Mouse (Mus musculus) myocyte (in vitro differentiated cells): ENCODE measurements around the gene Inha.

ENCODE experiments used
- MYOG ChIP-seq, 3 experiments: IDR thresholded peaks; one replicate each; pipeline ENCODE4 v1.6.1; 2011; ENCODE audit warnings: control low read depth in 2 of 3, low read depth in 2 of 3, mild to moderate bottlenecking in 2 of 3; ENCODE audit not compliant: insufficient read length in 2 of 3, control insufficient read depth in 1 of 3, insufficient read depth in 1 of 3
- POLR2A ChIP-seq: IDR thresholded peaks from one replicate; pipeline ENCODE4 v1.6.1; 2011; ENCODE audit warnings: low read depth, mild to moderate bottlenecking, control low read depth, moderate library complexity; ENCODE audit not compliant: insufficient read length
- USF1 ChIP-seq: IDR thresholded peaks from one replicate; pipeline ENCODE4 v1.6.1; 2011; ENCODE audit warnings: low read depth, mild to moderate bottlenecking, control low read depth, moderate library complexity

DNA sequence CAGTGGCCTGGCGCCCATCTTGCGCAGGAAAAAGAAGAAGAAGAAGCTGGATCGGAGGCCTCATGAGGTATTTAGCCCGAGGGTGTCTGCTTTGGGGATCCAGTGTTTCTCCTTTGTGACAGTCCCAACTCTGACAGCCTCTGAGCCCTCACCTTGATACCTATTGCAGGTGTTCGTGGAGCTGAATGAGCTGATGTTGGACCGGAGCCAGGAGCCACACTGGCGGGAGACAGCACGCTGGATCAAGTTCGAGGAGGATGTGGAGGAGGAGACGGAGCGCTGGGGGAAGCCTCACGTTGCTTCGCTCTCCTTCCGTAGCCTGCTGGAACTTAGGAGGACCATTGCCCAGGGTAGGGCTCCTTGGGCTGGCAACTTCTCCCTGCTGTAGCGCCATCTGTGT, 43.7 kb downstream of the Inha start:
- TF ChIP-seq POLR2A (no peak), USF1 (no peak), MYOG (IDR thresholded peaks at IDR 0.05; ENCODE audit: control insufficient read depth in 1 of 3, insufficient read depth in 1 of 3, insufficient read length in 2 of 3, low read depth in 2 of 3) (no peak)
